Mouse (Mus musculus): ENCODE results near the gene Mcoln3.

Mcoln3 gene

DNA sequence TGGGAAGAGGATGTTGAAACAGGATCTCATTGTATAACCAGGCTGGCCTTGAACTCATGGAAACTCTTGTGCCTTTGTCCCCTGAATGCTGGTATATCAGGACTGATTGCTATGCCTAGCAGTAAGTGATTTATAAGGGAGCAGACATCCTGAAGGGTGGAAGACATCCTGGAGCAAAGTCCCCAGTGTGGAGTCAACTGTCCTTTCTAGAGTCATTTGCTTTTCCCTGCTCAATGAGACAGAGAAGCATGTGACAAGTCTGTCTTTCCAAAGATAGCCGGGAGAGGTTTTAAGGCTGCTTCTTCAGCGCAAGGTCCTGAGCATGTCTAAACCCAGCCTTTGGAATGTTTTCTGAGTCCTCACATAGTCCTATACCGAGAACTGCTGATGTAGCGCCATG is 52.1 kb downstream of the Mcoln3 start:
- no peak for DNase-seq (ENCODE audit: extremely low read depth, low read depth, low spot score)

DNA sequence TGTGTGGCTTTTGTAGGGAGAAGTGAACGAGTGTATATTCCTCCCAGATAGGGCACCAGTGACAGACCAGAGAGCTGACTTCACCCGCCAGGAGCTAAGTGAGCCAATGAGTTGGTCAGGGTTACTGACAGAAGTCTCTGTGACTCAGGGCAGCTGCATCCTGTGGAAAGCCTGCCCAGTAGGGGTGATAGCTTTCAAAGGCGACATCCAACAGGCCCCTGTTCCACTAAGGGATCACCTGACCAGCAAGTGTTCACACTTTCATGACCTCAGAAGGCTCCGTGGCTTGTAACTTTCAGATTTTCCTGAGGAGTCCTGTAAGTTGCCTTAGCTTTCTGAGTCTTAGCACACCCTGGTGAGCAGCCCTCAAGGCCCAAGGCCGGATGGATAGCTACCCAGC is 55.8 kb downstream of the Mcoln3 start:
- DNase-seq (ENCODE audit: extremely low read depth, low read depth, low spot score): no peak

DNA sequence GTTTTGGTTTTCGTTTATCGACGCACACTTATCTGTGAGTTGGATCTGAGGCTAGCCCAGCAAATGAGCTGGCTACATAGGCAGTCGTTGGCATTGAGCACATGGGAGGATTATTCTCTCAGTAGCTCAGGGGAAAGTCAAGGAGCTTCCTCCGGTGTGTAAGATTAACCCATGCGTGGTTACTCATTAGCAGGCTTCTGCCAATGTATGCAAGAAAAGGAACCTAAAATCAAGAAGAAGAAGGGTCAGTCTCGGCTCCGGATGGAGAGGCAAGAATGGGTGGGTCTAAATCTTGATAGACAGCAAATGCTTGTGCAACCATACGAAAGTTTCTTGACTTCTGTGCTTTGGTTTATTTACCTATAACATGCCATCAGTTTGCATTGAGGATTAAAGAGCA is 57.0 kb downstream of the Mcoln3 start:
- no peak for DNase-seq (ENCODE audit: extremely low read depth, low read depth, low spot score)

DNA sequence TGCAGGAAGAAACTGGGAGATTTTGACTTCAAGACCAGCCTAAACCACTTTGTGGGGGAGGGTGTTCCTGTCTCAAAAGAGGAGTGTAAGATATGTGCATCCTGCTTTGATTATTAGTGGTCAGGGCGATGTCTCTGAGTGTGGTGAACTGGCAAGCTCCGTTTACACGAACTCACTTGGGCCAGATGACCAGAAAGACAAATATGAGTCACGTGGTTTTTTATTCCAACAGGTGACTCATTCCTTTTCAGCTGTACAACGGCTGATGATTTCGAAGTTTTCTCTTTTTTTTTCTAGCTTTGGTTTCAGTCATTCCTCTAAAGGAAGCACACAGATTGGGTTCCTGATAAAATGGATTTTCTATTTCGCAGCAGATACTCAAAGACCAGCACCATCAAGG is 60.0 kb downstream of the Mcoln3 start:
- no peak for DNase-seq (ENCODE audit: extremely low read depth, low read depth, low spot score)

DNA sequence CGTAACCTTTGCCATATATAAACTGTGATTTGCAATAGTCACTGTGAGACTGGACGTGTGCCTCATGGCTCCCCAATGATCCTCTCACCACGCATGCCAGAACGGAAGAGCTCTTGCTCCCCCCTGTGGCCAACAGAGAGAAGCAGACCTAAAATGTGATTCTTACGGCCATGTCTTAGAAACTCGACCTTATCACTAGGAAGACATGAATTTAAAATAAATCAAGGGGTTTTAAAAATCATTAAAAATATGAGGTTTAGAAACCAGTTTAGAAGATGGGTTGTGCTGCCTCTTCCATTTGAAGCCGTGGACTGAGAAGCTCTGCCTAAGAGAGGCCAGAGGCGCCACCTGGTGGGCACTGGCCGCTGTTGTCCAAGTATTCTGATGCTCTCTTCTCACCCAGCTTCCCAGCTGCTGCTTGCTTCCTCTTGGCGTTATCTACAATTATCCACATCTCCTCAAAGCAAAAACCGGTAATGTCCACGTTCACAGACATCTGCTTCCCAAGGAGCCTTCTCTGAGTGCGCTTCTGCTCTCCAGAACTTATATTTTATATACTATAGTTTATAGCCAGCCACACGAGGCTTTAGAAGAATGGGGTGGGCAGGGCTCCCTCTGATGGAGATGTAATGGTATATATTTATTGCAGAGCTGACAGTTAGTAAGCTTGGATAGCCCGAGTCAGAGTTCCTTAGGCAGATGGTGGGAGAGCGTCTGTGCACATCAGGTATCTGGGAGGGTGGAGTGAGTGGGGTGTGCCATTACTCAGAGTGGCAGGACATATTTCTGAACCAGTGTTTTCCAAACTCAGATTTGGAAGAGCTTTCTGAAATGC is 60.7 kb downstream of the Mcoln3 start:
- DNase-seq (ENCODE audit: extremely low read depth, low read depth, low spot score): no peak

DNA sequence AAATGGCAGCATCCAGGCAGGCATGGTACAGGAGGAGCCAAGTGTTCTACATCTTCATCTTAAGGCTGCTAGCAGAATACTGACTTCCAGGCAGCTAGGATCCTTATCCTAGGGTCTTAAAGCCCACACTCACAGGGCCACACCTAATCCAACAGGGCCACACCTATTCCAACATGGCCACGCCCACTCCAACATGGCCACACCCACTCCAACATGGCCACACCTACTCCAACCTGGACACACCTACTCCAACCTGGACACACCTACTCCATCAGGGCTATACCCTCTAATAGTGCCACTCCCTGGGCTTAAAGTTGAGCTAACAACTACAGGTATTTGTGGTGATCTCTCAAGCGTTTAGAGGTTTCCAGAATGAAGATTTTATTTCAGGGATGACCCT is 63.1 kb downstream of the Mcoln3 start:
- DNase-seq (ENCODE audit: extremely low read depth, low read depth, low spot score): no peak

DNA sequence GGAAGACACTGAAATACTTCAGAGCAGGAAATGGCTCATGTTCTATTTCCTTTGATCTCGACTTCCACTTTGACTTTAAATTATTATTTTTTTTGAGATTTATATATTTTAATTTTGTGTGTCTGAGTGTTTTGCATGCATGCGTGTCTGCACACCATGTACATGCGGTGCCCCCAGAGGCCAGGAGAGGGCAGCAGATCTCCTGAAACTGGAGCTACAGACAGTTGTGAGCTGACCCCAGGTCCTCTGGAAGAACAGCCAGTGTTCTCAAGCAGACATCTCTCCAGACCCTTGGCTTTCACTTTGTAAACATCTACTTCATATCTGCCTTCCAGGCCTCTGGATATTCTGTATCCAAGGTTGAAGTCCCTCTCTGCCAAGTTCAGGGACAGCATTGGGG is 63.7 kb downstream of the Mcoln3 start:
- DNase-seq (ENCODE audit: extremely low read depth, low read depth, low spot score): no peak

DNA sequence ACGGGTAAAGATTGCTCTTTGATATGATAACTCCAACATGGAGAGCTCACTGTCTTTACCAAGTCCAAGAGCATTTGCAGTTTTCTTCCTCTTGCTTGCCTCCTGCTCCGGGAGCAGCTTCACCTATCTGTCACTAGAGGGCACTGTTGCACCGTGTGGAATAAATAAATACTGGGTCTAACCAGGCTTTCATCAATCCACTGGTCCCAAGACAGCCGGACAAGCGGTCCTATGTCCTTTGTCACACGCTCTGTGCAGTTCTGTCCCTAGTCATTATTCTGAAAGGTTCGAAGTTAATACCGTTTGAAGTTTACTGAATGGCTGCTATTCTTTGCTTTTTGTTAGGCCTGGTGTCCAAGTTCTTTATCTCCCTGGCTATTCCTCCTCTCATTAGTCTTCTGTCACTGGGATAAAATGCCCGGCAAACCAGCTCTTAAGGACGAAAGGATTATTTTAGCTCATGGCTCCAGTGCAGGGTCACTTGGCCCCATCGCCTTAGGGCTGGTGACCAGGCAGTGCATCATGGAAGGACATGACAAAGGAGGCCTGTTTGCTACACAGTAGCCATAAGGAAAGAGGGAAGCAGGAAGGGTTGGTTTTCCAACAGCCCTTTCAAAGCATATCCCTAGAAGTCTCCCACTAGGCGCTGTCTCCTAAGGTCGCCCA is 67.9 kb downstream of the Mcoln3 start:
- no peak for DNase-seq (ENCODE audit: extremely low read depth, low read depth, low spot score)

DNA sequence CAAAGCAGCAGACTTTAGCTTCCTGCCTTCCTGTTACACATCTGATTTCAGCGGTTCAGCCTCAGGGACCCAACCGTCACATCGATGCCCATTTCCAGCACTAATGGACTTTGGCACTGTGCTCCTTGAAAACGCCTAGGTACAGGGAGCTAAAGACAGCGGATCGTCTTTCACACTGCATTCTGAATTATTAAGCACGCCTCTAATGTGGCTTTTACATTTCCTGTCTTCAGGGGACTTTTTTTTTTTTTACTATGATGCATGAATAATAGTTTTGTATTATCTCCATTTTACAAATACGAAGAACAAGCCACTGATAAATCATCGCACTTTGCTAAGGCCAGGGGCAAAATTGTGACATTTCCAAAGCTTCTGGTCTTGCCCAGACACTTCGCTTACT is 68.8 kb downstream of the Mcoln3 start:
- DNase-seq (ENCODE audit: extremely low read depth, low read depth, low spot score): no peak

DNA sequence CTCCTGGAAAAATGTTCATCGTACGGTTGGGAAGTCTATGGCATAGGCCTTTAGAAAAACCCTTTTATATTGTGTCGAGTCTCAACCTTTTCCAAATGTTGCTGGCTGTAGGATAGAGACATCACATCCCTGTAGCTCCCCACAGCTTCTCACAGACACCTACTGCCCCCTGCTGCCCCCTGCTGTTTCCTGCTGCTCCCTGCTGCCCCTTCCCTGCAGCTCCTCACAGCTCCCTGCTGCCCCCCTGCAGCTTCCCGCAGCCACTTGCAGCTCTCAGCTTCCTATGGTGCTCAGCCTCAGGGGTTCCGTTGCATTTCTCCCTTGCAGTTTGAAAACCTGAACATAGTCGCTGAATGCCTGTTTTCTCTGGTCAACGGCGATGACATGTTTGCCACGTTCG is 72.7 kb downstream of the Mcoln3 start:
- no peak for DNase-seq (ENCODE audit: extremely low read depth, low read depth, low spot score)

Data from fat pad, adult 2 months (tissue).